Mouse (Mus musculus) liver, embryonic 11.5 days (tissue): ENCODE measurements around the gene Chchd10. TPM values are rescaled to one million over a fixed set of nuclear protein-coding genes. Genes with fewer than 3 reads are reported as not detected.
A peak's percentile ranks its signal among the peaks of the same experiment; 100 is the strongest.

ENCODE experiments used
- ATAC-seq: fragments of 200-750 bp; cut with Nextera tagmentation; replicated peaks from 2 replicates; pipeline ENCODE4 v1.8.0; 2017; ENCODE audit warnings: moderate number of reproducible peaks, mild to moderate bottlenecking, moderate TSS enrichment, moderate library complexity; ENCODE audit not compliant: low FRiP score
- DNase-seq: peaks from one replicate; pipeline ENCODE4 v3.0.0-alpha.2; 2017; ENCODE audit warnings: low spot score
- H3K27ac ChIP-seq: fragments of 300-500 bp; sonication (generic); 2 replicates; pipeline ENCODE4 v1.5.1; 2014; ENCODE audit warnings: mild to moderate bottlenecking, low read depth, low read length, control low read depth
- H3K27me3 ChIP-seq: fragments of 300-500 bp; sonication (generic); replicated peaks from 2 replicates; pipeline ENCODE4 v1.6.1; 2014; ENCODE audit warnings: low read length, mixed read lengths; ENCODE audit not compliant: control insufficient read depth, insufficient read depth
- H3K36me3 ChIP-seq: fragments of 300-500 bp; sonication (generic); 2 replicates; pipeline ENCODE4 v1.6.1; 2014; ENCODE audit warnings: mild to moderate bottlenecking, low read length, moderate library complexity, mixed read lengths; ENCODE audit not compliant: control insufficient read depth, insufficient read depth
- H3K4me1 ChIP-seq: fragments of 300-500 bp; sonication (generic); replicated peaks from 2 replicates; pipeline ENCODE4 v1.6.1; 2014; ENCODE audit warnings: low read length, mixed read lengths; ENCODE audit not compliant: control insufficient read depth, insufficient read depth
- H3K4me2 ChIP-seq: fragments of 300-500 bp; sonication (generic); 2 replicates; pipeline ENCODE4 v1.6.1; 2014; ENCODE audit warnings: mild to moderate bottlenecking, control low read depth, moderate library complexity
- H3K4me3 ChIP-seq: fragments of 300-500 bp; sonication (generic); 2 replicates; pipeline ENCODE4 v1.5.1; 2014; ENCODE audit warnings: low read depth, low read length, control low read depth
- H3K9ac ChIP-seq: fragments of 300-500 bp; sonication (generic); 2 replicates; pipeline ENCODE4 v1.6.1; 2014; ENCODE audit warnings: low read depth, low read length, control low read depth
- H3K9me3 ChIP-seq: fragments of 300-500 bp; sonication (generic); 2 replicates; pipeline ENCODE4 v1.6.1; 2016; ENCODE audit warnings: low read length, inconsistent platforms, mixed read lengths; ENCODE audit not compliant: control insufficient read depth
- WGBS: fragments of 180-500 bp; shearing (Covaris S2); extraction: QIAGEN DNeasy Blood & Tissue Kit; methylation state at CpG from one replicate; pipeline ENCODE4 v1.1.7; 2014; 5-methylcytosine and 5-hydroxymethylcytosine counted together
- polyA plus RNA-seq: library from polyadenylated mRNA; unstranded; fragments of >200 nt; fragmentation: Nextera tagmentation; extraction: Ambion mirVana; gene quantifications from 2 replicates; pipeline ENCODE4 v1.2.1, GENCODE M21; 2014

Chchd10 gene
- polyA plus RNA-seq, 1 experiment from 2014 or later: 113 TPM

DNA sequence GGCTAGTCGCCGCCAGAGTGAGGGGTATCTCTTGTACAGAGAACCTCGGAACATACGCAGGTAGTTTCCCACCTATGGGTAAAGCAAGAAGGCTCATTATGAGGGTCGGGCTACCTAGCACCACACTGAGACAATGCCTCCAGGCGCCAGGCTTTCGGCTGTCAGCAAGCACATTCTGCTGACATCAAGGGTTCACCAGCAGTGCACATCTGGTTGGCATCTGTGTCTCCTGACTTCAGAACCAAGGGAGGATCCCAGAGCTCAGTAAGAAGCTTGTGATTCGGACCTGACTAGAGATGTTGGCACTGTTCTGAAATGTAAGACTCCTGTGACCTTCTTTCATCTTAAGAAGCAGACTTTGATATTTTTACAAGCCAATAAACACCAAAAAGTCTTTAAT, 16.1 kb upstream of the Chchd10 start:
- ATAC-seq (no peak), DNase-seq (no peak)
- no peak overlapping the region for H3K4me2 ChIP-seq
- 85% methylated on average over 8 of the region's 8 CpGs for WGBS
- peaks cover 31% of the 10 kb centered on the region; the same call in 1 of the 2 replicates for H3K36me3 ChIP-seq
- peaks cover 11% of the 10 kb centered on the region for H3K4me1 ChIP-seq
- no peak overlapping the region for H3K4me3 ChIP-seq
- no peak overlapping the region for H3K27ac ChIP-seq
- H3K27me3 ChIP-seq: no peaks in the 10 kb centered on the region
- H3K9ac ChIP-seq: no peak overlapping the region
- H3K9me3 ChIP-seq: no peaks in the 10 kb centered on the region

GRCm38 (mm10) chr10:75919026-75919425, 13.9 kb upstream of the Chchd10 start:
- no peak overlapping the region for H3K4me2 ChIP-seq
- ATAC-seq (no peak), DNase-seq (no peak)
- no peaks in the 10 kb centered on the region for H3K27me3 ChIP-seq
- 88% methylated on average over 5 of the region's 5 CpGs for WGBS
- H3K4me3 ChIP-seq: no peak overlapping the region
- H3K9ac ChIP-seq: no peak overlapping the region
- H3K27ac ChIP-seq: no peak overlapping the region
- H3K9me3 ChIP-seq: no peaks in the 10 kb centered on the region
- H3K4me1 ChIP-seq: peaks cover 17% of the 10 kb centered on the region
- H3K36me3 ChIP-seq: peaks cover 26% of the 10 kb centered on the region; the same call in 1 of the 2 replicates

DNA sequence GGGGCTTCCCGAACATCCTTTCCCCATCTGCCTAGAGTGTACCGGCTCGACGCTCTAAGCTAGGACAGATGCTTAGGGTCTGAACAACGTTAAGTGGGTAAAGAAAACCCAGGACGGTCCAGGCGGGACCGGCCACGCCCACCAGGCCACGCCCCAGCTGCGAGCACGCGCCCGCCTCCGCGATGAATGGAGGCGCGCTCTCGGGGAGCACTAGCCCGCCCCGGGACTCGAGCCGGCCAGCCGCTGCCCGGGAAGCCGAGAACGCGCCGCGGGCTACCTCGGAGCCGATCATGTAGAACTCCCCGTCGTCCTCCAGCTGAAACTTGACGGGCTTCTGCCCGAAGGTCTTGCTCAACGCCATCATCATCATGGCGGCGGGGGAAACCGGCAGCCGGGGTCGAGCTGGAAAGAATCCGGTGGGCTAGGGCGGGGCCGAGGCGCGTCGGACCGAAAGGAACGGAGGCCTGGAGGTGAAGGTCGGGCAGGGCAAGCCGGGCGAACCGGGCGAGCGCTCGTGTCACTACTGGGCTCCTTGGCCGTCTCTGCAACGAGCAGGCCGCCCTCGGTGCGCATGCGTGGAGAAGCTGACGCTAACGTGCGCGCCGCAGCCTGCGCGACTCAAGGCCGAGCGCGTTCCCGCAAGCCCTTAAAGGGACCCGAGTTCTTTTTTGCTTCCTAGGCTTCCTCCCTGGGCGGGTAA, 11.8 kb upstream of the Chchd10 start, which contains the start of gene Smarcb1:
Smarcb1 (minus strand) TSS at position 592 of the 700 bp plus-strand sequence.
- under 1% methylated on average over 76 of the region's 76 CpGs for WGBS
- H3K36me3 ChIP-seq: peaks cover 14% of the 10 kb centered on the region; the same call in 1 of the 2 replicates

GRCm38 (mm10) chr10:75921726-75922560, 11.0 kb upstream of the Chchd10 start:
- peak overlapping the region; percentile 87; the same call in 1 of the 2 replicates for H3K27ac ChIP-seq
- peaks cover 10% of the 10 kb centered on the region; the same call in 1 of the 2 replicates for H3K36me3 ChIP-seq
- ATAC-seq: peak; percentile 14; the same call in 1 of the 2 replicates
- DNase-seq: no peak
- H3K9me3 ChIP-seq: no peaks in the 10 kb centered on the region
- peak overlapping the region; percentile 95 for H3K4me3 ChIP-seq
- H3K27me3 ChIP-seq: no peaks in the 10 kb centered on the region
- peak overlapping the region; percentile 94 for H3K9ac ChIP-seq
- H3K4me2 ChIP-seq: peak overlapping the region; percentile 98
- 5% methylated on average over 22 of the region's 22 CpGs for WGBS
- peaks cover 17% of the 10 kb centered on the region for H3K4me1 ChIP-seq

More for the DNA sequence above, 11.8 kb upstream of the Chchd10 start, which contains the start of gene Smarcb1:
- peaks cover 17% of the 10 kb centered on the region for H3K4me1 ChIP-seq
- H3K4me2 ChIP-seq: peak within 1 kb of the TSS; percentile 98
- peak within 1 kb of the TSS; percentile 94 for H3K9ac ChIP-seq
- ATAC-seq (peak; percentile 91), DNase-seq (peak; percentile 95)
- H3K9me3 ChIP-seq: no peaks in the 10 kb centered on the region
- no peaks in the 10 kb centered on the region for H3K27me3 ChIP-seq
- peak within 1 kb of the TSS; percentile 95 for H3K4me3 ChIP-seq
- H3K27ac ChIP-seq: peak within 1 kb of the TSS; percentile 87

DNA sequence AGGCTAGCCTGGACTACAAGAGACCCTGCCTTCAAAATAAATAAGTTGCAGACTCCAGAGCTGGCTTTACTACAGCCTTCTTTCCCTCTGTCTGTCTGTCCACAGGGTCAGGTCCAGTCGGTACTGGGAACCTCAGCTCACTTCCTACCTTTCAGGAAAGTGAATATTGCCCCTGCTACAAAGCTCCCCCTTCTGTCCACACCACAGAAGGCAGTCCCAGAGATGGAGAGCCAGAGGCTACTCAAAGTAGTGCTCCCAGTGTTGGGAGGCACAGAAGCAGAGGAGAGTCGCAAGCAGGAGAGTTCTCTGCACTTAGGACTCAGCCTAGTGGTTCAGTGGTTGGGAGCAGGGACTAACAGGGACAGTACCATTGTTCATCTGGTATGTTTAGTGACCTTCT, 8.6 kb upstream of the Chchd10 start:
- Histone ChIP-seq H3K4me3 (no peak overlapping the region), H3K4me1 (peaks cover 14% of the 10 kb centered on the region), H3K9ac (no peak overlapping the region), H3K27ac (no peak overlapping the region), H3K9me3 (no peaks in the 10 kb centered on the region), H3K36me3 (no peaks in the 10 kb centered on the region; the same call in 1 of the 2 replicates), H3K4me2 (no peak overlapping the region), H3K27me3 (no peaks in the 10 kb centered on the region)
- ATAC-seq (no peak), DNase-seq (no peak)
- 52% methylated on average over 2 of the region's 2 CpGs for WGBS

GRCm38 (mm10) chr10:75926396-75926795, 6.5 kb upstream of the Chchd10 start:
- Histone ChIP-seq H3K27ac (no peak overlapping the region), H3K9me3 (no peaks in the 10 kb centered on the region), H3K4me3 (no peak overlapping the region), H3K36me3 (no peaks in the 10 kb centered on the region), H3K4me2 (no peak overlapping the region), H3K9ac (no peak overlapping the region), H3K27me3 (peaks cover 16% of the 10 kb centered on the region), H3K4me1 (peaks cover 6% of the 10 kb centered on the region)
- 57% methylated on average over 13 of the region's 13 CpGs for WGBS
- ATAC-seq (no peak), DNase-seq (no peak)

GRCm38 (mm10) chr10:75930304-75930703, 2.6 kb upstream of the Chchd10 start:
- 49% methylated on average over 6 of the region's 6 CpGs for WGBS
- Histone ChIP-seq H3K36me3 (no peaks in the 10 kb centered on the region), H3K27ac (no peak overlapping the region), H3K4me3 (no peak overlapping the region), H3K9ac (no peak overlapping the region), H3K27me3 (peaks cover 35% of the 10 kb centered on the region), H3K4me2 (no peak overlapping the region), H3K4me1 (peaks cover 15% of the 10 kb centered on the region), H3K9me3 (no peaks in the 10 kb centered on the region)
- ATAC-seq (no peak), DNase-seq (no peak)

GRCm38 (mm10) chr10:75931311-75931710, 1.6 kb upstream of the Chchd10 start:
- Histone ChIP-seq H3K9ac (no peak overlapping the region), H3K4me1 (peaks cover 21% of the 10 kb centered on the region), H3K4me3 (0 out of 2 replicates have a peak overlapping the region, but pooled peaks have one; percentile 10), H3K4me2 (peak overlapping the region; percentile 26; the same call in 1 of the 2 replicates), H3K27me3 (peaks cover 37% of the 10 kb centered on the region), H3K36me3 (no peaks in the 10 kb centered on the region), H3K9me3 (no peaks in the 10 kb centered on the region), H3K27ac (no peak overlapping the region)
- DNase-seq (no peak), ATAC-seq (no peak)
- 24% methylated on average over 7 of the region's 7 CpGs for WGBS
